In genomic region chr1:138587812-138588211, GRCm38 (mm10) we compare ENCODE assay signal across 28 mouse cellular contexts. TPM values are rescaled to one million over a fixed set of nuclear protein-coding genes. Genes with fewer than 3 reads are reported as not detected.
DNase-seq lines count a peak whose midpoint lies in the region; ATAC-seq and TF ChIP-seq lines count a peak whose summit lies in the region.
"Had no signal": no experiment of that assay in that cellular context is flagged by ENCODE, and none has a peak within 500 bp of the region (broad histone marks: within the 10 kb centered on the region; RNA-seq: fewer than 3 reads in every experiment).

No protein-coding gene starts in this region.

- TF ChIP-seq CTCF in gastrocnemius, adult 2 months (IDR thresholded peaks at IDR 0.05): no peak

- no peak overlapping the region for H3K4me3 ChIP-seq in gastrocnemius, adult 2 months
- H3K4me3 ChIP-seq: hindbrain, embryonic 10.5 days; midbrain, embryonic 10.5 days; midbrain, embryonic 15.5 days; neural tube, embryonic 13.5 days had no signal

- 0 out of 2 replicates have a peak, but pooled peaks have one; percentile 36 for ATAC-seq in megakaryocyte, adult 5-6 weeks (ENCODE audit: poor library complexity, severe bottlenecking)
- ATAC-seq in erythroblast, adult 5-6 weeks (replicated peaks; ENCODE audit: low FRiP score, poor library complexity, severe bottlenecking): no peak
- ATAC-seq: hindbrain, embryonic 16.5 days; intestine, embryonic 16.5 days; midbrain, embryonic 15.5 days had no signal

- H3K27ac ChIP-seq in gastrocnemius, adult 2 months: peak overlapping the region; percentile 58
- H3K27ac ChIP-seq: kidney, postnatal 0 days; midbrain, embryonic 10.5 days; midbrain, embryonic 15.5 days; neural tube, embryonic 13.5 days had no signal

- intact Hi-C loops in gastrocnemius, adult 2 months (cut with DNase I): no loop called here

- no peak for DNase-seq in gastrocnemius, adult 2 months
- DNase-seq in gastrocnemius, postnatal 4 days (ENCODE audit: low spot score in 2 of 2): no peak
- DNase-seq in CD4-positive helper T cell, adult 2 months (ENCODE audit: low read depth, low spot score): peak; percentile 60
- DNase-seq in NIH3T3 (ENCODE audit: low read depth): peak; percentile 14
- DNase-seq in thymus, postnatal 14 days: no peak
- DNase-seq in left cerebral cortex, adult 18-20 months (ENCODE audit: low spot score in 2 of 2): no peak
- DNase-seq: adrenal gland, postnatal 14 days; cerebellum, adult 11 months; cerebellum, adult 9-10 months; cerebellum, postnatal 36 days; gastrocnemius, postnatal 36 days; heart, postnatal 14 days; kidney, adult 8-10 months; kidney, postnatal 4 days; layer of hippocampus, postnatal 36 days; liver; lung, adult 18-20 months; thymus, adult 18-20 months; thymus, postnatal 36 days had no signal

RNA-seq across cellular contexts. Expression of gene Nek7, which starts 32.1 kb away (rescaled TPM):
- total RNA-seq in gastrocnemius, adult 2 months (2021): 100 to 1,000 TPM in 1 of 2 experiments, 10 to 100 TPM in 1; 97.8 to 113 TPM
- 10 to 100 TPM; 49.9 to 62.8 TPM for total RNA-seq in gastrocnemius, postnatal 4 days (2021)
- 57.3 and 65.8 TPM in 2 replicates for total RNA-seq in megakaryocyte, adult 5-6 weeks (2015)
- 52.9 and 59.6 TPM in 2 replicates for total RNA-seq in megakaryocyte, adult 5-6 weeks (2017)
- total RNA-seq in erythroblast, adult 5-6 weeks (2015; ENCODE audit: low replicate concordance): 31.1 and 31.3 TPM in 2 replicates
- 35.2 and 47.1 TPM in 2 replicates for total RNA-seq in erythroblast, adult 5-6 weeks (2017; ENCODE audit: low replicate concordance)
- 10 to 100 TPM; 35.6 to 37.0 TPM for total RNA-seq in left cerebral cortex, adult 18-20 months (2021)

Comparison
In these comparisons a context has a peak if more than half of its experiments do, and no peak if none do; other contexts are left out.
1. DNase-seq: peak in CD4-positive helper T cell, adult 2 months (single experiment) and NIH3T3 (single experiment); none in gastrocnemius, adult 2 months (single experiment), gastrocnemius, postnatal 4 days (0 of 2), thymus, postnatal 14 days (single experiment) and left cerebral cortex, adult 18-20 months (0 of 2).